In genomic region chr1:97833466-97834353, GRCm38 (mm10) we compare ENCODE assay signal across 7 mouse cellular contexts.
DNase-seq lines count a peak whose midpoint lies in the region; ATAC-seq and TF ChIP-seq lines count a peak whose summit lies in the region.

No protein-coding gene starts in this region.

- peak; percentile 97 for ATAC-seq in forebrain, embryonic 14.5 days
- peak; percentile 72 for ATAC-seq in heart, embryonic 15.5 days (replicated peaks; ENCODE audit: insufficient number of reproducible peaks, insufficient read depth, low FRiP score, low read depth)
- ATAC-seq in limb, embryonic 15.5 days (ENCODE audit: insufficient number of reproducible peaks, low FRiP score, low TSS enrichment, low read depth) = no peak

- peak; percentile 25 to 34 for DNase-seq in left cerebral cortex, postnatal 25 days (ENCODE audit: low spot score in 2 of 2)
- DNase-seq in left cerebral cortex, adult 2 months (ENCODE audit: extremely low spot score in 1 of 2, low spot score in 2 of 2) = no peak
- DNase-seq in forebrain, embryonic 14.5 days (ENCODE audit: low spot score) = peak; percentile 92
- DNase-seq in thymus, postnatal 10 days (ENCODE audit: low spot score in 2 of 2) = no peak
- DNase-seq in left cerebral cortex, adult 8-10 months (ENCODE audit: low spot score in 2 of 2) = no peak

- H3K9me3 ChIP-seq in forebrain, embryonic 14.5 days (replicated peaks; ENCODE audit: control insufficient read depth, low read length) = 0 out of 2 replicates have a peak, but pooled peaks cover 2% of the 10 kb centered on the region
- no peaks in the 10 kb centered on the region for H3K9me3 ChIP-seq in heart, embryonic 15.5 days (replicated peaks)
- H3K9me3 ChIP-seq in limb, embryonic 15.5 days = no peaks in the 10 kb centered on the region

- peaks cover 13% of the 10 kb centered on the region for H3K36me3 ChIP-seq in forebrain, embryonic 14.5 days (ENCODE audit: control insufficient read depth, insufficient read depth, low read length)
- peaks cover 48% of the 10 kb centered on the region for H3K36me3 ChIP-seq in heart, embryonic 15.5 days
- peaks cover 5% of the 10 kb centered on the region; the same call in 1 of the 2 replicates for H3K36me3 ChIP-seq in limb, embryonic 15.5 days

- H3K27ac ChIP-seq in left cerebral cortex, adult 2 months = no peak overlapping the region
- peak overlapping the region; percentile 73 for H3K27ac ChIP-seq in forebrain, embryonic 14.5 days (ENCODE audit: low read depth, low read length)
- peak overlapping the region; percentile 70 for H3K27ac ChIP-seq in heart, embryonic 15.5 days
- H3K27ac ChIP-seq in limb, embryonic 15.5 days = peak overlapping the region; percentile 63

- H3K9ac ChIP-seq in forebrain, embryonic 14.5 days (ENCODE audit: low read length) = no peak overlapping the region
- H3K9ac ChIP-seq in heart, embryonic 15.5 days = no peak overlapping the region
- no peak overlapping the region for H3K9ac ChIP-seq in limb, embryonic 15.5 days

- 42% methylated on average over 5 of the region's 5 CpGs for WGBS in forebrain, embryonic 14.5 days
- WGBS in heart, embryonic 15.5 days = 59% methylated on average over 5 of the region's 5 CpGs
- WGBS in limb, embryonic 15.5 days = 60% methylated on average over 5 of the region's 5 CpGs

- H3K4me2 ChIP-seq in forebrain, embryonic 14.5 days (ENCODE audit: low read length) = no peak overlapping the region
- H3K4me2 ChIP-seq in heart, embryonic 15.5 days = no peak overlapping the region
- no peak overlapping the region for H3K4me2 ChIP-seq in limb, embryonic 15.5 days

- no peaks in the 10 kb centered on the region for H3K27me3 ChIP-seq in forebrain, embryonic 14.5 days (replicated peaks; ENCODE audit: control insufficient read depth, insufficient read depth, low read length)
- H3K27me3 ChIP-seq in heart, embryonic 15.5 days = no peaks in the 10 kb centered on the region
- no peaks in the 10 kb centered on the region for H3K27me3 ChIP-seq in limb, embryonic 15.5 days

- H3K4me3 ChIP-seq in left cerebral cortex, adult 2 months = no peak overlapping the region
- no peak overlapping the region for H3K4me3 ChIP-seq in forebrain, embryonic 14.5 days (ENCODE audit: low read depth, low read length)
- H3K4me3 ChIP-seq in heart, embryonic 15.5 days = no peak overlapping the region
- no peak overlapping the region for H3K4me3 ChIP-seq in limb, embryonic 15.5 days

- peaks cover 14% of the 10 kb centered on the region for H3K4me1 ChIP-seq in forebrain, embryonic 14.5 days (ENCODE audit: control insufficient read depth, insufficient read depth, low read length)
- H3K4me1 ChIP-seq in heart, embryonic 15.5 days (replicated peaks) = peaks cover 11% of the 10 kb centered on the region; the same call in 1 of the 2 replicates
- 0 out of 2 replicates have a peak, but pooled peaks cover 2% of the 10 kb centered on the region for H3K4me1 ChIP-seq in limb, embryonic 15.5 days

- intact Hi-C loops in left cerebral cortex, postnatal 25 days (cut with DNase I) = no loop called here
- intact Hi-C loops in left cerebral cortex, adult 2 months (cut with DNase I) = no loop called here

- TF ChIP-seq CTCF in left cerebral cortex, adult 2 months (IDR thresholded peaks at IDR 0.05) = no peak

Comparison
In these comparisons a context has a peak if more than half of its experiments do, and no peak if none do; other contexts are left out.
1. DNase-seq: peak in left cerebral cortex, postnatal 25 days (2 of 2) and forebrain, embryonic 14.5 days (single experiment); none in left cerebral cortex, adult 2 months (0 of 2), thymus, postnatal 10 days (0 of 2) and left cerebral cortex, adult 8-10 months (0 of 2).